Mouse (Mus musculus) heart, embryonic 16.5 days (tissue): ENCODE measurements at regions not wholly inside any gene's neighbourhood (a gene's known extent, or its start where the extent isn't known, plus 50 kb on each side); places are given as distances from the start of the nearest gene placed in this dataset.

Source experiments
- ATAC-seq: fragments of 200-750 bp; cut with Nextera tagmentation; replicated peaks from 2 replicates; pipeline ENCODE4 v1.8.0; 2017; ENCODE audit warnings: moderate number of reproducible peaks; ENCODE audit not compliant: insufficient read depth, low FRiP score; ENCODE audit errors: extremely low read depth
- H3K27ac ChIP-seq: fragments of 300-500 bp; sonication (generic); 2 replicates; pipeline ENCODE4 v1.5.1; 2014; ENCODE audit warnings: mild to moderate bottlenecking, low read length, control low read depth, moderate library complexity
- H3K27me3 ChIP-seq: fragments of 300-500 bp; sonication (generic); 2 replicates; pipeline ENCODE4 v1.6.1; 2014; ENCODE audit warnings: low read length, mixed read lengths; ENCODE audit not compliant: control insufficient read depth, insufficient read depth
- H3K36me3 ChIP-seq: fragments of 300-500 bp; sonication (generic); 2 replicates; pipeline ENCODE4 v1.6.1; 2014; ENCODE audit not compliant: control insufficient read depth, insufficient read depth
- H3K4me1 ChIP-seq: fragments of 300-500 bp; sonication (generic); 2 replicates; pipeline ENCODE4 v1.6.1; 2014; ENCODE audit warnings: low read length, mixed read lengths; ENCODE audit not compliant: control insufficient read depth, insufficient read depth
- H3K4me2 ChIP-seq: fragments of 300-500 bp; sonication (generic); 2 replicates; pipeline ENCODE4 v1.6.1; 2014; ENCODE audit warnings: low read depth, mild to moderate bottlenecking, control low read depth, low read length
- H3K4me3 ChIP-seq: fragments of 300-500 bp; sonication (generic); 2 replicates; pipeline ENCODE4 v1.5.1; 2014; ENCODE audit warnings: mild to moderate bottlenecking, control low read depth, low read length
- H3K9ac ChIP-seq: fragments of 300-500 bp; sonication (generic); 2 replicates; pipeline ENCODE4 v1.6.1; 2014; ENCODE audit warnings: low read length, control low read depth
- H3K9me3 ChIP-seq: fragments of 300-500 bp; sonication (generic); replicated peaks from 2 replicates; pipeline ENCODE4 v1.6.1; 2016; ENCODE audit warnings: low read length; ENCODE audit not compliant: control insufficient read depth
- WGBS: fragments of 180-500 bp; shearing (Covaris S2); extraction: QIAGEN DNeasy Blood & Tissue Kit; methylation state at CpG from one replicate; pipeline ENCODE4 v1.1.7; 2014; 5-methylcytosine and 5-hydroxymethylcytosine counted together

- no peak for ATAC-seq
- WGBS, result 88% methylated on average over 3 of the region's 3 CpGs
- Histone ChIP-seq H3K9ac (no peak overlapping the region), H3K4me2 (no peak overlapping the region), H3K9me3 (no peaks in the 10 kb centered on the region; the same call in 1 of the 2 replicates), H3K36me3 (no peaks in the 10 kb centered on the region), H3K4me1 (no peaks in the 10 kb centered on the region), H3K27ac (no peak overlapping the region), H3K27me3 (no peaks in the 10 kb centered on the region), H3K4me3 (no peak overlapping the region)
Measured at GRCm38 (mm10) chr16:62449735-62450134, 336.9 kb downstream of the Nsun3 start.

GRCm38 (mm10) chr16:62447380-62447779 lies 339.2 kb downstream of the Nsun3 start:
- Histone ChIP-seq H3K27me3 (no peaks in the 10 kb centered on the region), H3K9ac (no peak overlapping the region), H3K4me3 (no peak overlapping the region), H3K4me1 (no peaks in the 10 kb centered on the region), H3K4me2 (no peak overlapping the region), H3K27ac (no peak overlapping the region), H3K36me3 (no peaks in the 10 kb centered on the region), H3K9me3 (no peaks in the 10 kb centered on the region)
- ATAC-seq, result no peak
- WGBS, result 79% methylated on average over 3 of the region's 3 CpGs

GRCm38 (mm10) chr16:62441197-62441596 lies 345.4 kb downstream of the Nsun3 start:
- WGBS, result 64% methylated on average over 4 of the region's 4 CpGs
- no peak overlapping the region for H3K9ac ChIP-seq

GRCm38 (mm10) chr16:62433125-62433524 lies 353.5 kb downstream of the Nsun3 start:
- Histone ChIP-seq H3K27me3 (no peaks in the 10 kb centered on the region), H3K4me1 (no peaks in the 10 kb centered on the region), H3K4me3 (no peak overlapping the region), H3K9ac (no peak overlapping the region), H3K27ac (no peak overlapping the region), H3K9me3 (no peaks in the 10 kb centered on the region), H3K36me3 (no peaks in the 10 kb centered on the region), H3K4me2 (no peak overlapping the region)
- ATAC-seq, result no peak
- WGBS, result 67% methylated on average over 2 of the region's 2 CpGs

More at GRCm38 (mm10) chr16:62441197-62441596, 345.4 kb downstream of the Nsun3 start:
- Histone ChIP-seq H3K27ac (no peak overlapping the region), H3K27me3 (no peaks in the 10 kb centered on the region), H3K4me3 (no peak overlapping the region), H3K36me3 (no peaks in the 10 kb centered on the region), H3K4me2 (no peak overlapping the region), H3K9me3 (no peaks in the 10 kb centered on the region), H3K4me1 (no peaks in the 10 kb centered on the region)
- ATAC-seq, result no peak

GRCm38 (mm10) chr16:62414485-62414884 lies 372.1 kb downstream of the Nsun3 start:
- Histone ChIP-seq H3K4me3 (no peak overlapping the region), H3K9ac (no peak overlapping the region), H3K4me2 (no peak overlapping the region), H3K27me3 (no peaks in the 10 kb centered on the region), H3K9me3 (no peaks in the 10 kb centered on the region), H3K4me1 (no peaks in the 10 kb centered on the region), H3K36me3 (no peaks in the 10 kb centered on the region), H3K27ac (no peak overlapping the region)
- no peak for ATAC-seq
- WGBS, result 11% methylated on average over 1 of the region's 1 CpGs

GRCm38 (mm10) chr16:62407526-62408165 lies 379.0 kb downstream of the Nsun3 start:
- Histone ChIP-seq H3K27ac (no peak overlapping the region), H3K9me3 (no peaks in the 10 kb centered on the region), H3K9ac (no peak overlapping the region), H3K36me3 (no peaks in the 10 kb centered on the region), H3K4me2 (no peak overlapping the region), H3K4me1 (peaks cover 5% of the 10 kb centered on the region; the same call in 1 of the 2 replicates), H3K4me3 (no peak overlapping the region), H3K27me3 (no peaks in the 10 kb centered on the region)
- peak; percentile 55; the same call in 1 of the 2 replicates for ATAC-seq
- 35% methylated on average over 3 of the region's 3 CpGs for WGBS

GRCm38 (mm10) chr16:62406458-62406857 lies 380.2 kb downstream of the Nsun3 start:
- no peak overlapping the region for H3K4me2 ChIP-seq
- 62% methylated on average over 2 of the region's 2 CpGs for WGBS
- H3K36me3 ChIP-seq, result no peaks in the 10 kb centered on the region
- no peak overlapping the region for H3K27ac ChIP-seq
- no peak overlapping the region for H3K9ac ChIP-seq
- no peak overlapping the region for H3K4me3 ChIP-seq
- H3K9me3 ChIP-seq, result no peaks in the 10 kb centered on the region
- no peak for ATAC-seq
- H3K27me3 ChIP-seq, result no peaks in the 10 kb centered on the region
- H3K4me1 ChIP-seq, result peaks cover 5% of the 10 kb centered on the region; the same call in 1 of the 2 replicates

- ATAC-seq, result no peak
- no peaks in the 10 kb centered on the region for H3K4me1 ChIP-seq
- no peak overlapping the region for H3K9ac ChIP-seq
- no peak overlapping the region for H3K27ac ChIP-seq
- H3K4me3 ChIP-seq, result no peak overlapping the region
- no peaks in the 10 kb centered on the region for H3K9me3 ChIP-seq
- no peaks in the 10 kb centered on the region for H3K27me3 ChIP-seq
- H3K36me3 ChIP-seq, result no peaks in the 10 kb centered on the region
- no peak overlapping the region for H3K4me2 ChIP-seq
Measured at GRCm38 (mm10) chr16:62357279-62357678, 429.3 kb downstream of the Nsun3 start.

- 75% methylated on average over 3 of the region's 3 CpGs for WGBS
- no peaks in the 10 kb centered on the region for H3K27me3 ChIP-seq
Measured at GRCm38 (mm10) chr16:62356349-62356748, 430.3 kb downstream of the Nsun3 start.

More at GRCm38 (mm10) chr16:62356349-62356748, 430.3 kb downstream of the Nsun3 start:
- Histone ChIP-seq H3K36me3 (no peaks in the 10 kb centered on the region), H3K4me3 (no peak overlapping the region), H3K9ac (no peak overlapping the region), H3K27ac (no peak overlapping the region), H3K9me3 (no peaks in the 10 kb centered on the region), H3K4me1 (no peaks in the 10 kb centered on the region), H3K4me2 (no peak overlapping the region)
- no peak for ATAC-seq
